Mouse (Mus musculus): ENCODE measurements around the gene BC005624.

DNA sequence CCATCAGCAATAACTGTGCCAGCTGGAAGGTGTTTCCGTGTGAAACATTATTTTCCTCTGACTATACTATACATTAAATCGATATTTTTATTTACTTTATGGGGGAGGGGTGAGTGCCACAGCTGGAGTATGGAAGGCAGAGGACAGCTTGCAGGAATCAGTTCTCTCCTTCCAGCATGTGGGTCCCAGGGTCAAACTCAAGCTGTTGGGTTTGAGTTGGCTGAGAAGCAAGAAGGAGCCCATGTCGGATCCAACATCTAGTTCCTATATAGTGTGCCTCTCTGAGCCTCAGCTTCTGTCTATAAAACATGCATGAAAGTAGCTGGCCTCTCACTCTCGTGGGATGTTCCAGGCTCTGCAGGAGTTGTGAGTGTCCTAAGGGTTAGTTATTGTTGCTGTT lies 55.6 kb downstream of the BC005624 start:
- TF ChIP-seq CTCF (IDR thresholded peaks at IDR 0.05; ENCODE audit: borderline replicate concordance, extremely low read depth, insufficient read depth, insufficient read length) (no peak), POLR2A (IDR thresholded peaks at IDR 0.05; ENCODE audit: borderline replicate concordance, extremely low read depth, insufficient read depth, insufficient read length, poor library complexity, severe bottlenecking) (no peak)
